Comparison of ENCODE assay signal across 8 mouse cellular contexts in genomic region chr7:30089405-30089804, GRCm38 (mm10). TPM values are rescaled to one million over a fixed set of nuclear protein-coding genes. Genes with fewer than 3 reads are reported as not detected.
DNase-seq lines count a peak whose midpoint lies in the region; ATAC-seq and TF ChIP-seq lines count a peak whose summit lies in the region.

No protein-coding gene starts in this region.

- H3K4me1 ChIP-seq in ES-Bruce4 (ENCODE audit: control insufficient read depth, insufficient read depth, low read length), result peaks cover 3% of the 10 kb centered on the region
- peaks cover 30% of the 10 kb centered on the region for H3K4me1 ChIP-seq in forebrain, embryonic 16.5 days (replicated peaks; ENCODE audit: control insufficient read depth, insufficient read depth, low read length)
- peaks cover 27% of the 10 kb centered on the region for H3K4me1 ChIP-seq in liver, embryonic 15.5 days (replicated peaks)

- TF ChIP-seq POLR2A in ES-Bruce4 (IDR thresholded peaks at IDR 0.05; ENCODE audit: insufficient read depth, low read length), result no peak

- peak overlapping the region; percentile 38 for H3K9ac ChIP-seq in ES-Bruce4 (ENCODE audit: low read depth, poor library complexity, severe bottlenecking)
- H3K9ac ChIP-seq in forebrain, embryonic 16.5 days (replicated peaks; ENCODE audit: low read depth, low read length), result peak overlapping the region; percentile 59
- H3K9ac ChIP-seq in liver, embryonic 15.5 days, result peak overlapping the region; percentile 50

- no peak for DNase-seq in gastrocnemius, adult 2 months
- DNase-seq in gastrocnemius, postnatal 14 days, result no peak
- DNase-seq in urinary bladder, postnatal 14 days (ENCODE audit: low spot score), result no peak
- no peak for DNase-seq in layer of hippocampus, adult 18-20 months (ENCODE audit: low spot score in 2 of 2)
- no peak for DNase-seq in adrenal gland, adult 18-20 months (ENCODE audit: low spot score in 2 of 2)

- peak overlapping the region; percentile 91 for H3K27ac ChIP-seq in gastrocnemius, adult 2 months
- H3K27ac ChIP-seq in ES-Bruce4 (ENCODE audit: insufficient read depth, low read length), result no peak overlapping the region
- no peak overlapping the region for H3K27ac ChIP-seq in forebrain, embryonic 16.5 days (ENCODE audit: low read length)
- H3K27ac ChIP-seq in liver, embryonic 15.5 days (replicated peaks), result no peak overlapping the region

- H3K27me3 ChIP-seq in ES-Bruce4 (ENCODE audit: control insufficient read depth, insufficient read depth, low read length, poor library complexity, severe bottlenecking), result no peaks in the 10 kb centered on the region
- H3K27me3 ChIP-seq in forebrain, embryonic 16.5 days (replicated peaks; ENCODE audit: control insufficient read depth, insufficient read depth, low read length), result no peaks in the 10 kb centered on the region
- H3K27me3 ChIP-seq in liver, embryonic 15.5 days, result no peaks in the 10 kb centered on the region

- no peak for TF ChIP-seq EP300 in ES-Bruce4 (IDR thresholded peaks at IDR 0.05; ENCODE audit: insufficient read depth, low read depth, low read length)

- peak overlapping the region; percentile 86 for H3K4me2 ChIP-seq in forebrain, embryonic 16.5 days (ENCODE audit: low read length)
- peak overlapping the region; percentile 85 for H3K4me2 ChIP-seq in liver, embryonic 15.5 days

- no peak for TF ChIP-seq CTCF in gastrocnemius, adult 2 months (IDR thresholded peaks at IDR 0.05)
- no peak for TF ChIP-seq CTCF in ES-Bruce4 (IDR thresholded peaks at IDR 0.05; ENCODE audit: low read depth, low read length)

- intact Hi-C loops in gastrocnemius, adult 2 months (cut with DNase I), result loop anchor here (5.0 kb wide), 2 partner anchors 37 to 62 kb away; partner anchors contain the start of gene Zfp14
- intact Hi-C loops in gastrocnemius, postnatal 14 days (cut with DNase I; ENCODE audit: low total_unique reads), result no loop called here

- WGBS in forebrain, embryonic 16.5 days, result 15% methylated on average over 6 of the region's 6 CpGs
- 21% methylated on average over 6 of the region's 6 CpGs for WGBS in liver, embryonic 15.5 days (ENCODE audit: insufficient replicate concordance)

- peak overlapping the region; percentile 92 for H3K4me3 ChIP-seq in gastrocnemius, adult 2 months
- H3K4me3 ChIP-seq in ES-Bruce4 (ENCODE audit: low read depth, low read length), result peak overlapping the region; percentile 68
- H3K4me3 ChIP-seq in forebrain, embryonic 16.5 days (replicated peaks; ENCODE audit: low read length), result peak overlapping the region; percentile 64
- peak overlapping the region; percentile 64 for H3K4me3 ChIP-seq in liver, embryonic 15.5 days (replicated peaks)

- ATAC-seq in forebrain, embryonic 16.5 days, result no peak
- no peak for ATAC-seq in liver, embryonic 15.5 days (ENCODE audit: insufficient read depth)

- peaks cover 21% of the 10 kb centered on the region for H3K36me3 ChIP-seq in ES-Bruce4 (ENCODE audit: control insufficient read depth, insufficient read depth, low read length, poor library complexity, severe bottlenecking)
- peaks cover 18% of the 10 kb centered on the region for H3K36me3 ChIP-seq in forebrain, embryonic 16.5 days (ENCODE audit: control insufficient read depth, insufficient read depth)
- H3K36me3 ChIP-seq in liver, embryonic 15.5 days (replicated peaks), result peaks cover 12% of the 10 kb centered on the region

- no peaks in the 10 kb centered on the region for H3K9me3 ChIP-seq in ES-Bruce4 (replicated peaks; ENCODE audit: control insufficient read depth, insufficient read depth, low read length, poor library complexity, severe bottlenecking)
- no peaks in the 10 kb centered on the region for H3K9me3 ChIP-seq in forebrain, embryonic 16.5 days (ENCODE audit: control insufficient read depth, low read length)
- H3K9me3 ChIP-seq in liver, embryonic 15.5 days (replicated peaks), result no peaks in the 10 kb centered on the region

RNA-seq across cellular contexts. Expression of gene Gm26920, which starts 0.8 kb away (rescaled TPM):
- under 1 TPM in 1 of 2 experiments, not detected in 1; 0.59 TPM for total RNA-seq in gastrocnemius, adult 2 months (2021)
- total RNA-seq in gastrocnemius, postnatal 14 days (2021), result under 1 TPM in 1 of 2 experiments, not detected in 1; 0.80 TPM
- not detected in 2 replicates for polyA plus RNA-seq in ES-Bruce4 (2011; ENCODE audit: insufficient read depth, insufficient read length, low read depth, missing spikeins)
- polyA plus RNA-seq in forebrain, embryonic 16.5 days (2015; fragmentation: Nextera tagmentation; extraction: Ambion mirVana), result 2.5 and 3.3 TPM in 2 replicates
- not detected in 2 replicates for polyA plus RNA-seq in liver, embryonic 15.5 days (2015; fragmentation: Nextera tagmentation; extraction: Ambion mirVana)
- total RNA-seq in layer of hippocampus, adult 18-20 months (2021), result under 1 TPM in 1 of 2 experiments, not detected in 1; 0.64 TPM
- not detected for total RNA-seq in adrenal gland, adult 18-20 months (2021)

RNA-seq across cellular contexts. Expression of gene Zfp566, which starts 0.9 kb away (rescaled TPM):
- 1 to 10 TPM; 1.2 to 3.4 TPM for total RNA-seq in gastrocnemius, adult 2 months (2021)
- total RNA-seq in gastrocnemius, postnatal 14 days (2021), result 1 to 10 TPM; 1.1 to 1.8 TPM
- 12.0 and 13.7 TPM in 2 replicates for polyA plus RNA-seq in ES-Bruce4 (2011; ENCODE audit: insufficient read depth, insufficient read length, low read depth, missing spikeins)
- 20.6 and 22.1 TPM in 2 replicates for polyA plus RNA-seq in forebrain, embryonic 16.5 days (2015; fragmentation: Nextera tagmentation; extraction: Ambion mirVana)
- 1.4 and 1.9 TPM in 2 replicates for polyA plus RNA-seq in liver, embryonic 15.5 days (2015; fragmentation: Nextera tagmentation; extraction: Ambion mirVana)
- 1 to 10 TPM; 5.9 to 8.7 TPM for total RNA-seq in layer of hippocampus, adult 18-20 months (2021)
- total RNA-seq in adrenal gland, adult 18-20 months (2021), result 1 to 10 TPM; 2.9 to 4.1 TPM

RNA-seq across cellular contexts. Expression of gene Zfp260, which starts 5.2 kb away (rescaled TPM):
- total RNA-seq in gastrocnemius, adult 2 months (2021), result 10 to 100 TPM; 33.5 to 39.2 TPM
- total RNA-seq in gastrocnemius, postnatal 14 days (2021), result 10 to 100 TPM; 29.9 to 33.5 TPM
- 60.8 and 63.8 TPM in 2 replicates for polyA plus RNA-seq in ES-Bruce4 (2011; ENCODE audit: insufficient read depth, insufficient read length, low read depth, missing spikeins)
- polyA plus RNA-seq in forebrain, embryonic 16.5 days (2015; fragmentation: Nextera tagmentation; extraction: Ambion mirVana), result 112 and 137 TPM in 2 replicates
- 12.2 and 13.4 TPM in 2 replicates for polyA plus RNA-seq in liver, embryonic 15.5 days (2015; fragmentation: Nextera tagmentation; extraction: Ambion mirVana)
- 10 to 100 TPM; 75.7 to 78.3 TPM for total RNA-seq in layer of hippocampus, adult 18-20 months (2021)
- 10 to 100 TPM; 38.4 to 45.1 TPM for total RNA-seq in adrenal gland, adult 18-20 months (2021)

RNA-seq across cellular contexts. Expression of gene Zfp82, which starts 16.7 kb away (rescaled TPM):
- total RNA-seq in gastrocnemius, adult 2 months (2021), result 1 to 10 TPM; 1.3 to 2.3 TPM
- 1 to 10 TPM; 1.0 to 1.6 TPM for total RNA-seq in gastrocnemius, postnatal 14 days (2021)
- polyA plus RNA-seq in ES-Bruce4 (2011; ENCODE audit: insufficient read depth, insufficient read length, low read depth, missing spikeins), result 13.4 and 15.4 TPM in 2 replicates
- polyA plus RNA-seq in forebrain, embryonic 16.5 days (2015; fragmentation: Nextera tagmentation; extraction: Ambion mirVana), result 16.4 and 17.5 TPM in 2 replicates
- 1.3 and 1.6 TPM in 2 replicates for polyA plus RNA-seq in liver, embryonic 15.5 days (2015; fragmentation: Nextera tagmentation; extraction: Ambion mirVana)
- total RNA-seq in layer of hippocampus, adult 18-20 months (2021), result 1 to 10 TPM; 4.7 to 4.9 TPM
- total RNA-seq in adrenal gland, adult 18-20 months (2021), result 1 to 10 TPM; 2.0 to 2.3 TPM

RNA-seq across cellular contexts. Expression of gene Zfp382, which starts 32.3 kb away (rescaled TPM):
- total RNA-seq in gastrocnemius, adult 2 months (2021), result 1 to 10 TPM; 1.1 to 1.3 TPM
- 1 to 10 TPM; 1.6 to 2.9 TPM for total RNA-seq in gastrocnemius, postnatal 14 days (2021)
- 6.1 and 9.0 TPM in 2 replicates for polyA plus RNA-seq in ES-Bruce4 (2011; ENCODE audit: insufficient read depth, insufficient read length, low read depth, missing spikeins)
- 30.6 and 32.5 TPM in 2 replicates for polyA plus RNA-seq in forebrain, embryonic 16.5 days (2015; fragmentation: Nextera tagmentation; extraction: Ambion mirVana)
- polyA plus RNA-seq in liver, embryonic 15.5 days (2015; fragmentation: Nextera tagmentation; extraction: Ambion mirVana), result 1.4 and 1.6 TPM in 2 replicates
- total RNA-seq in layer of hippocampus, adult 18-20 months (2021), result 10 to 100 TPM; 29.8 to 34.3 TPM
- 1 to 10 TPM; 3.2 to 5.1 TPM for total RNA-seq in adrenal gland, adult 18-20 months (2021)
